ENCODE assay signal across 27 mouse cellular contexts in the genomic region with DNA sequence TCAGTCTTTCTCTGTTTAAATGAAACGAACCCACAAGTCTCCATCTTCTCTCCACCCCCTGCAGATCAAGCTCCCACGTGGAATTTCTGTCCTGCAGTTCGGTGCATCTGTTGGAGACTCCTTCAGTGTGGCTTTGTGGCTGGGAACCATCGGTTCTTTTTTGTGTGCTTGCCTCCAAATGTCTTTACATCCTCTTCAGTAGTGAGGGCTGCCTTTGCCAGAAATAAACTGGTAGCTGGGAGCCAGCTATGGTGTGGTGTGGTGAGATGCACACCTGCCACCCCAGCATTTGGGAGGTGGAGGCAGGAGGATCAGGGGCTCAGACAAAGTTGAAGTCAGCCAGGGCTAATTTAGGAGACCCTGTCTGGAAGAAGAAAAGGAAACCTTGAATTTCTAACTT. TPM values are rescaled to one million over a fixed set of nuclear protein-coding genes. Genes with fewer than 3 reads are reported as not detected.
DNase-seq lines count a peak whose midpoint lies in the region; ATAC-seq and TF ChIP-seq lines count a peak whose summit lies in the region.
"Had no signal": no experiment of that assay in that cellular context is flagged by ENCODE, and none has a peak within 500 bp of the region (broad histone marks: within the 10 kb centered on the region; RNA-seq: fewer than 3 reads in every experiment).

No protein-coding gene starts in this region.

- H3K4me3 ChIP-seq in forebrain, postnatal 0 days (ENCODE audit: low read depth, low read length), result no peak overlapping the region
- H3K4me3 ChIP-seq: forebrain, embryonic 10.5 days; heart, embryonic 12.5 days; hindbrain, embryonic 10.5 days; left cerebral cortex, adult 2 months; liver, embryonic 13.5 days had no signal

- no peak for DNase-seq in frontal cortex, postnatal 10 days (ENCODE audit: low spot score in 2 of 2)
- DNase-seq in left cerebral cortex, adult 9 months (ENCODE audit: low spot score in 2 of 2), result peak; percentile 23 to 51
- no peak for DNase-seq in left cerebral cortex, postnatal 4 days
- peak; percentile 76 for DNase-seq in brain, adult 2 months (ENCODE audit: low read depth, low spot score)
- peak; percentile 42 to 84 for DNase-seq in left cerebral cortex, postnatal 25 days (ENCODE audit: low spot score in 2 of 2)
- no peak for DNase-seq in gastrocnemius, adult 18-20 months (ENCODE audit: low spot score)
- no peak for DNase-seq in forebrain, postnatal 0 days
- DNase-seq: adrenal gland, postnatal 14 days; cerebellum, adult 9-10 months; gastrocnemius, postnatal 25 days; heart, adult 18-20 months; heart, postnatal 10 days; kidney, postnatal 36 days; liver, embryonic 13.5 days; lung, adult 2 months; lung, postnatal 14 days had no signal

- no peaks in the 10 kb centered on the region for H3K36me3 ChIP-seq in forebrain, postnatal 0 days (ENCODE audit: insufficient read depth)
- H3K36me3 ChIP-seq: forebrain, embryonic 10.5 days; heart, embryonic 12.5 days; hindbrain, embryonic 10.5 days; liver, embryonic 13.5 days had no signal

- TF ChIP-seq CTCF in forebrain, postnatal 0 days (IDR thresholded peaks at IDR 0.05; ENCODE audit: low read depth), result no peak

- no peaks in the 10 kb centered on the region for H3K4me1 ChIP-seq in forebrain, postnatal 0 days (ENCODE audit: insufficient read depth)
- H3K4me1 ChIP-seq: forebrain, embryonic 10.5 days had no signal

- no peaks in the 10 kb centered on the region for H3K27me3 ChIP-seq in forebrain, postnatal 0 days (ENCODE audit: insufficient read depth, low read length)
- H3K27me3 ChIP-seq: liver, embryonic 13.5 days had no signal

- no peak overlapping the region for H3K4me2 ChIP-seq in forebrain, postnatal 0 days (ENCODE audit: low read depth)
- H3K4me2 ChIP-seq: heart, embryonic 12.5 days; liver, embryonic 13.5 days; midbrain, embryonic 11.5 days had no signal

- peak; percentile 90 for ATAC-seq in frontal cortex, adult (ENCODE audit: low TSS enrichment)
- ATAC-seq in forebrain, postnatal 0 days, result no peak
- ATAC-seq: intestine, postnatal 0 days had no signal

- WGBS in forebrain, postnatal 0 days, result 49% methylated on average over 4 of the region's 4 CpGs

- intact Hi-C loops in left cerebral cortex, postnatal 4 days (cut with DNase I), result no loop called here
- intact Hi-C loops in left cerebral cortex, postnatal 25 days (cut with DNase I), result no loop called here

- no peak overlapping the region for H3K27ac ChIP-seq in forebrain, postnatal 0 days (ENCODE audit: low read depth, low read length)
- H3K27ac ChIP-seq: forebrain, embryonic 10.5 days; hindbrain, embryonic 10.5 days; liver, embryonic 13.5 days had no signal

- no peak overlapping the region for H3K9ac ChIP-seq in forebrain, postnatal 0 days
- H3K9ac ChIP-seq: heart, embryonic 12.5 days; liver, embryonic 13.5 days had no signal

- H3K9me3 ChIP-seq in forebrain, postnatal 0 days (ENCODE audit: low read length), result no peaks in the 10 kb centered on the region
- H3K9me3 ChIP-seq: forebrain, embryonic 10.5 days; heart, embryonic 12.5 days; hindbrain, embryonic 10.5 days; liver, embryonic 13.5 days had no signal

RNA-seq across cellular contexts. Expression of gene Espnl, which starts 10.2 kb away (rescaled TPM):
- under 1 TPM in 1 of 2 experiments, not detected in 1; 0.14 TPM for total RNA-seq in left cerebral cortex, postnatal 4 days (2021)
- total RNA-seq in left cerebral cortex, postnatal 25 days (2021), result under 1 TPM; 0.14 to 0.27 TPM
- under 1 TPM in 1 of 2 experiments, not detected in 1; 0.12 TPM for total RNA-seq in gastrocnemius, adult 18-20 months (2021)
- 0.15 and 0.19 TPM in 2 replicates for total RNA-seq in forebrain, postnatal 0 days (2014; rRNA removed)
- 0.08 and 0.13 TPM in 2 replicates for polyA plus RNA-seq in forebrain, postnatal 0 days (2015; fragmentation: Nextera tagmentation; extraction: Ambion mirVana)
- total RNA-seq: adrenal gland, postnatal 14 days; heart, adult 18-20 months; monocyte, adult 5-6 weeks had no signal
- polyA plus RNA-seq: forebrain, embryonic 10.5 days; intestine, postnatal 0 days; kidney, embryonic 14.5 days; liver, embryonic 13.5 days had no signal

RNA-seq across cellular contexts. Expression of gene Klhl30, which starts 18.7 kb away (rescaled TPM):
- total RNA-seq in left cerebral cortex, postnatal 4 days (2021), result not detected
- under 1 TPM in 1 of 2 experiments, not detected in 1; 0.16 TPM for total RNA-seq in left cerebral cortex, postnatal 25 days (2021)
- 10 to 100 TPM; 72.6 to 80.4 TPM for total RNA-seq in gastrocnemius, adult 18-20 months (2021)
- total RNA-seq in forebrain, postnatal 0 days (2014; rRNA removed), result 0.08 and 0.24 TPM in 2 replicates
- polyA plus RNA-seq in forebrain, postnatal 0 days (2015; fragmentation: Nextera tagmentation; extraction: Ambion mirVana), result 0.10 and 0.12 TPM in 2 replicates
- total RNA-seq: megakaryocyte progenitor cell, adult 5-6 weeks; neutrophil, adult 5-6 weeks had no signal

RNA-seq across cellular contexts. Expression of gene Scly, which starts 34.0 kb away (rescaled TPM):
- 10 to 100 TPM in 1 of 2 experiments, 1 to 10 TPM in 1; 9.2 to 11.3 TPM for total RNA-seq in left cerebral cortex, postnatal 4 days (2021)
- 10 to 100 TPM; 15.0 to 16.0 TPM for total RNA-seq in left cerebral cortex, postnatal 25 days (2021)
- total RNA-seq in gastrocnemius, adult 18-20 months (2021), result 1 to 10 TPM; 8.1 TPM
- total RNA-seq in forebrain, postnatal 0 days (2014; rRNA removed), result 6.7 and 8.7 TPM in 2 replicates
- 5.4 and 6.4 TPM in 2 replicates for polyA plus RNA-seq in forebrain, postnatal 0 days (2015; fragmentation: Nextera tagmentation; extraction: Ambion mirVana)

RNA-seq across cellular contexts. Expression of gene Erfe, which starts 34.1 kb away (rescaled TPM):
- under 1 TPM; 0.22 to 0.32 TPM for total RNA-seq in left cerebral cortex, postnatal 4 days (2021)
- under 1 TPM; 0.44 to 0.85 TPM for total RNA-seq in left cerebral cortex, postnatal 25 days (2021)
- total RNA-seq in gastrocnemius, adult 18-20 months (2021), result 1 to 10 TPM; 1.2 to 1.6 TPM
- 0.31 and 0.33 TPM in 2 replicates for total RNA-seq in forebrain, postnatal 0 days (2014; rRNA removed)
- polyA plus RNA-seq in forebrain, postnatal 0 days (2015; fragmentation: Nextera tagmentation; extraction: Ambion mirVana), result 0.09 and 0.21 TPM in 2 replicates
- total RNA-seq: heart, adult 18-20 months; neutrophil, adult 5-6 weeks had no signal

Comparison
In these comparisons a context has a peak if more than half of its experiments do, and no peak if none do; other contexts are left out.
1. DNase-seq: peak in left cerebral cortex, adult 9 months (2 of 2), brain, adult 2 months (single experiment) and left cerebral cortex, postnatal 25 days (2 of 2); none in frontal cortex, postnatal 10 days (0 of 2), left cerebral cortex, postnatal 4 days (single experiment), gastrocnemius, adult 18-20 months (single experiment) and forebrain, postnatal 0 days (single experiment).
2. RNA of gene Klhl30, which starts 18.7 kb away (total RNA-seq): 72.6 to 80.4 TPM in gastrocnemius, adult 18-20 months; 0.08 to 0.24 TPM in forebrain, postnatal 0 days, 0.16 TPM in left cerebral cortex, postnatal 25 days and not detected in left cerebral cortex, postnatal 4 days; every median in the first group is over 10 times any median in the second.